Mouse (Mus musculus): ENCODE measurements around the gene C2cd3.
A peak's percentile ranks its signal among the peaks of the same experiment; 100 is the strongest.

Gene C2cd3

GRCm38 (mm10) chr7:100402715-100403114 lies 30.7 kb downstream of the C2cd3 start:
- no peak for DNase-seq (ENCODE audit: low spot score in 2 of 2)

- no peak for DNase-seq (ENCODE audit: low spot score in 2 of 2)
These were observed 35.6 kb downstream of the C2cd3 start for GRCm38 (mm10) chr7:100407677-100408076.

DNA sequence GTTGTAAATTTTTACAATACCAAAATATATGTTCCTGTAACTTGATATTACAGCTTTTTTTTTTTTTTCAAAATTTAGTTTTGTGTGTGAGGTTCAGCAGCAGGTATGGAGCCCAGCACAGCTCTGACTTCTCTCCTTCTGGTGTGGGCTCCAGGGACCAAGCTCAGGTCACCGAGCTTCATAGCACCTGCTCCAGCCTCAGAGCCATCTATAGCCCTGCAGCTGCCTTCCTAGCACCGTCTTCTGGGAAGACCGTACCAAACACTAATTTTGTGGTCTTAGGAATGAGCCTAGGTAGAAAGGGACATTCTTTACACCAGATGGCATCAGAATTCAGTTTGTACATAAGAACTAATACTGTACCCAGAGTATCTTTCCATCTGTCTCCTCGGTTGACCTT lies 36.7 kb downstream of the C2cd3 start:
- no peak for DNase-seq (ENCODE audit: low spot score in 2 of 2)

- DNase-seq (ENCODE audit: low spot score in 2 of 2) = no peak
These were observed 53.8 kb downstream of the C2cd3 start for GRCm38 (mm10) chr7:100425795-100426194.

DNA sequence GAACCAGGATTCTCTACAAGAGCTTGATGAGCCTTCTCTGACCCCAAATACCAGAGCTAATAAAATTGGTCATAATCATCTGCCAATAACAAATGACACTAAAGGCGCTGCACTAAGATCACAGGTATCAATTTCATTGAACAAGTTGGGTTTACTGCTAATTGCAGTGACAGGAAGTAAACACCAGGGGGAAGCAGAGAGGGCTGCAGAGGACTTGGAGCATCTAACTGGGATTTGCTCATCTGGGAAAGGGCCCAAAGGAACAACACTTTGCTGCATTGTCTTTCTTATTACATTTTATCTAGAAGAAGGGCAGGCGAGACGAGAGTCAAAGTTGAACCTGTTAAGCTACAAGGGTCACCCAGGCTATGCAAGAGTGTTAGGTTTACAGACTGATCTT lies 57.1 kb downstream of the C2cd3 start:
- peak; percentile 32 to 48 for DNase-seq (ENCODE audit: low spot score in 2 of 2)

DNA sequence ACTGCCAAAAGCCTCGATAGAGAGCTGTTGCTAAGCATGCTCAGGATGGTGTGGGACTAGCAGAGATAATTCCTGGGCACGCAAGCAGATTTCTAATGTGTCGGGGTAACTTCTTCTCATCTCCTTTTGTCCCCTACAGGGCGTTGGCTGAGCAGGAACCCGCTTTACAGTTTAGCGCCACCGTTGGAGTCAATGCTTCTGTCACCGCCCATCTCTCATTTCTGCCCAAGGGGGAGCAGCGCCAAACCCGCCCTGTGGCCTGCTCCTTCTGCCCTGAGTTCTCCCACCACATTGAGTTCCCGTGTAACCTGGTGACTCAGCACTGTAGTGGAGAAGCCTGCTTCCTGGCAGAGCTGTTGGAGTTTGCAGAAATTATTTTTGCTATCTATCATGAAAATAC lies 57.9 kb downstream of the C2cd3 start:
- DNase-seq (ENCODE audit: low spot score in 2 of 2) = no peak

- peak; percentile 58 to 86 for DNase-seq (ENCODE audit: low spot score in 2 of 2)
These were observed 59.1 kb downstream of the C2cd3 start for GRCm38 (mm10) chr7:100431103-100431502.

GRCm38 (mm10) chr7:100433295-100433694 lies 61.3 kb downstream of the C2cd3 start:
- DNase-seq (ENCODE audit: low spot score in 2 of 2) = no peak

GRCm38 (mm10) chr7:100443728-100444127 lies 71.7 kb downstream of the C2cd3 start:
- no peak for DNase-seq (ENCODE audit: low spot score in 2 of 2)

DNA sequence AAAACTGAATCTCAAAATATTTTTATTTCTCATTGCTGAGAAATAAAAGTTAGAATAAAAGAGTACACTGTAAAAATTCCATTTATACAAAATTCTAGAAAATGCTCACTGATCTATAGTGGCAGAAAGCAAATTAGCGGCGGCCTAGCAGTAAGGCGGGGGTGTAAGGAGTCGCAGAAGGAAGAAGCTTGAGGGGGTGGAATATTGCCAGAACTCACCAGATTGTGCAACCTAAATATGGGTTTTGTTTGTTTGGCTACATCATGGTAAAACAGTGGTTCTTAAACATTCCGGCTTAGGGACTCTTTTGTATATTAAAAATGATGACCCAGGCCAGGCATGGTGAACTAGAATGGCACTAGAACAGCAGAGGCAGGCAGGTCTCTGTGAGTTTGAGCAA lies 74.2 kb downstream of the C2cd3 start:
- no peak for DNase-seq (ENCODE audit: low spot score in 2 of 2)

DNA sequence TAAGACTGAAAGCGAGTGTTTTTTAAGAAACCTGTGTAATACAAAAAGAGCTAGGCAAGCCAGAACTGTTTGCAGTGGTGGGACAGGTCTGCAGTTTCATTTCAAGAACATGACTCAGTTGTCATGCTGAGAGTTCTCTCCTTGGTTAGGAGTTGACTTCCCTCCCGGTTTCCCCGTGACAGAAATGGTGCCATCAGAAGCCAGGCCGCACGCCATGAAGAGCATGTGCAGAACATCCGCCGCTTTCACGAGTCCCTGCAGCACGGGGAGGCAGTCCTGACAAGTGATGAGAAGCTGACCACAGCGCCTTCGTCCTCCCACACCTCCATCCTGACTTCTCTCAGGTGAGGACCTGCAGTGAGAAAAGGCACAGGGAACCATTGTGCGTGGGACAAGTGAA lies 76.5 kb downstream of the C2cd3 start:
- DNase-seq (ENCODE audit: low spot score in 2 of 2) = no peak

DNA sequence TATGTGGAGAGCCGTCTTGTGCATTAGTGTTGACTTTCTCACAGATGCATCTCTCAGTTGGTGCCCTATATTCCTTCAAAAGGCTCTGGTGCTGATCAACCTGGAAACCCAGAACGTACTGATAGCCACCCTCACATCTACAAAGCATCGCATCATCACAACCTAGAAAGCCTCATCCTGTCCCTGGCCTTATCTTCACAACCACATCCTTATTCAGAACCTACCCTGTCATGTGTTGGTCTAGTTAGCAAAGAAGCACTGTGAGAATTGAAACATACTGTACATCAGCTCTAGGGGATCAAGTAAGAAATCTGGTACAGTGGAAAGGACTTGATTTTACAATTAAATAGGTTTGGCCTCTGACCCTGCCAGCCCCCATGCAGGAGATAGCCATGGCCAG lies 77.0 kb downstream of the C2cd3 start:
- no peak for DNase-seq (ENCODE audit: low spot score in 2 of 2)

DNA sequence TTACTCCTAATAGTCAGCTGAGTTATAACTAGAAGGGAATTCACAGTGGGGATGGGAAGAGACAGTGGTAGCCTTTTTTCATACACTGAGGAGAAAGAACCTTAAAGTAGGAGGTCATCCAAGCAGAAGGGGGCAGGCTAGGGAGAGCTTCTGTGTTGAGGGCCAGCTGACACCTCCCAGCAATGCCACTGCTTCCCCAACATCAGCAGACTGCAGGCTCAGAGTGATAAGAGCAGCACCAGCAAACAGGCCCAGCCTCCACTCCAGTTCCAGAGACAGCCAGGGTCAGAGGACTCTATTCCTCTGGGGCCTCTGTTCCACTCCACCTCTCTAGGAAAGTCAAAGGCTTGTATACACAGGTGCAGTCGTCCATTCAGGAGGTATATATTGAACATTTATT lies 86.1 kb downstream of the C2cd3 start:
- no peak for DNase-seq (ENCODE audit: low spot score in 2 of 2)

GRCm38 (mm10) chr7:100459862-100460261 lies 87.8 kb downstream of the C2cd3 start:
- peak in 1 of 2 experiments; percentile 43 for DNase-seq (ENCODE audit: low spot score in 2 of 2)

DNA sequence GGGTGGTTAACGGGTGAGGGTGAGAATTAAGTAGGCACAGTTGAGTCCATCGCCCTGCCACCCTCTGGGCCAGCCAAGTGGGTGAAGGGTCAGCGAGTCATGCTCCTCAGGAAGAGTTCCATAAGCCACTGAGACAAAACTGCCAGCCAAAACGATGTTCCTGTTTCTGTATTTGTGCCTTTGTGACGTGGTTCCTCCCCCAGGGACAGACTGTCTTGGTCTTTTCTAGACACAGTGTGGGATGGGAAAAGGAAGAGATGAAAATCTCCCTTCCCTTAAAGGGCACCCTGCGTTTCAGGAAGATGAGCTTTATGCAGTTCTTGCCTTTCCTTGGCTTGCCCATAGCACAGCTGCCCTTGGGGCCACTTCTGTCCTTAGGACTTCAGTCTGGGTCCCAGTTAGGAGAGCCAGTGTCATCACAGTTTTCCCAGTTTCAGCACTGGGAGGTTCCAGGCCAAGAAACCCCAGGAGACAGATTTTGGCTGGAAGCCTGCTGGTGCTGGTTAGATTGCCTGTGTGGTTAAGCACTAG lies 89.7 kb downstream of the C2cd3 start:
- peak; percentile 21 to 78 for DNase-seq (ENCODE audit: low spot score in 2 of 2)

GRCm38 (mm10) chr7:100463194-100463593 lies 91.2 kb downstream of the C2cd3 start:
- no peak for DNase-seq (ENCODE audit: low spot score in 2 of 2)

GRCm38 (mm10) chr7:100463757-100464156 lies 91.7 kb downstream of the C2cd3 start:
- peak; percentile 36 to 40 for DNase-seq (ENCODE audit: low spot score in 2 of 2)

GRCm38 (mm10) chr7:100464248-100464647 lies 92.2 kb downstream of the C2cd3 start:
- DNase-seq (ENCODE audit: low spot score in 2 of 2) = no peak

DNA sequence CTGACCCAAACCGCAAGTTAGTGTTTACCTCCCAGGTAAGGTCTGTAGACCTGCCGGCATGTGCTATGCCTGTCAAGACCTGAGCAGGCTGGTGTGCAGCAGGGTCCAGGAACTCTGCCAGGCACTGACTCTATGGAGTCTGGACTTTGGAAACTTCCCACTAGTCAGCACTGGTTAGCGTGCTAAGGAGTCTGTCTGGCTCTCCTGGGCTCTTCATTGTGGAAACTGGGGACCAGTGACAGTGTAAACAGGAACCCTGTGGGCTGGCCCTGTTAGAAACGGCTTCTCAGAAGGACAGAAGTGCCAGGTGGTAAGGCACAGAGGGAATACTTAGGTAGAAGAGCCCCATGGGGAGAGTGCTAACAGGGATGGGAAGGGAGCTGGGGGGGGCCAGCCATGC lies 93.2 kb downstream of the C2cd3 start:
- peak; percentile 43 to 63 for DNase-seq (ENCODE audit: low spot score in 2 of 2)

- DNase-seq (ENCODE audit: low spot score in 2 of 2) = peak; percentile 87 to 94
These were observed 93.8 kb downstream of the C2cd3 start for GRCm38 (mm10) chr7:100465656-100466309.

DNA sequence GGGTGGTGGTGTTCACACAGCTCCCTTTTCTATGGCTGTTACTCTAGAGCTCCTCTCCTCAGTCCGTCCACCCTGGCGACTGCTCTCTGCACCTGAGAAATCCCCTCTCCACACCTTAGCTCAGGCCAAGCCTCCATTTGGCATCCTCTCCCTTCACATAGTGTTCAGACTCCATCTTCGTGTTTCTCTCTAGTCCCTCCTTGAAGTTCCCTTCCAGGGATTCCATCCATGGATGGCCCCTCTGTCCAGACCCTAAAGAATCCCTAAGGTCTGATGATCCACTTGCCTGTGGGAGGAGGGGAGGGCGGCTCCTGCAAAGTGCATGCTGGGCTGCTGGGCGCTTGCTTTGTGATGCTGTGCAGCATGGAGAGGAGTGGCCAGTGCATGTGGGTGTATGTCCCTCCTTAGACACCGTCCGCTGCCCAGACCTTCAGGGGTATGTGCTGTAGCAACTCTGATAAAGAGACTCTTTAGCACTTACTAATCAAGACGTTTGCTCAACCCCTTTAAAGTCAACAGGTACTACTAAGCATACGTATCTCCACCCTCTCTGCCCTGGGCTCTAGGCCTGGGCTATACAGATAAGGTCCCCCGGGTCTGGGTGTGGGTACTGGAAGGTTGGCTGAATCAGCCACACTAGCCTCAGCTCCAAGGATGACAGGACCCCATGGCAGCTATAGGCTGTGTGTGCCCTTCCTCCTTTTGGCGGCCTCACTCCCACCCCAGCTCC lies 94.9 kb downstream of the C2cd3 start:
- no peak for DNase-seq (ENCODE audit: low spot score in 2 of 2)

DNA sequence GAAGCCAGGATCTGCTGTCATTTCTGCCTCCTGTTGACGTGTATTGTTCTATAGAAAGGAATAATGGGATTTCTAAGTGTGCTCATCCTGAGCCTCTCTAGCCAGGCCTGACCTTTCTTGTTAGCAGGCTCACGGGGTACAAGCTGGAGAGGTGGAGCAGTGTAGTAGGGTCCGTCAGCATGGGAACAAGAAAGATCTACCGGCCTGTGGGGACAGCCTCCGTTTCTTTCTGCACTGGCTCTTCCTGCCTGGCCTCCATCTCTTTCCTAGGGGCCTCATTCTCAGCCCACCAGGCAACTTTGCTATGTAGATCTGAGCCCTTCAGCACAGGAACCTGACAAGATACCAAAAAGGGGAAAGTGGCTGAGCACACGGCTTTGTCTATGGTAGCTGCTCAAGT lies 96.7 kb downstream of the C2cd3 start:
- no peak for DNase-seq (ENCODE audit: low spot score in 2 of 2)

DNA sequence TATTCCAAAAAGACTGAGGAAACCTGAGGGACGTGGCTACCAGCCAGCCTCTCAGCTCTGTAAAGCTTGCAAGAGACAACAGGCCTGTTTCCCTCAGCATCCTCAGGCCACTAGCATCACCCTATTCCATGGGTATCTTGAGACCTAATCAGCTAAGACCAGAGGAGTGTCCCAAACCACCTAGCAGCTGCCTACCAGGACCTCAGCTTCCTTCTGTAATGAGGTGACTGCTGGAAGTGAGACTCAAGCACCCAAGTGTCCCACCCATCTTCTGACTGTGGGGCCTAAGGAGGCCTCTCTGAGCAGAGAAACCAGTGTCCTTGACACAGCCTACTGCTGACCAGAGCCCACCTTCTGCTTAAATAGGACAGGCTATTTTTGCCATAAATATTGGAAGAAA lies 97.5 kb downstream of the C2cd3 start:
- DNase-seq (ENCODE audit: low spot score in 2 of 2) = no peak

Measured in urinary bladder, postnatal 36 days (tissue).